Mouse (Mus musculus): ENCODE results near the gene 0610010K14Rik. TPM values are rescaled to one million over a fixed set of nuclear protein-coding genes. Genes with fewer than 3 reads are reported as not detected.

The 0610010K14Rik gene
- polyA plus RNA-seq, 1 experiment from 2014 or later = 167 TPM

GRCm38 (mm10) chr11:70238591-70239440 is 1.1 kb upstream of the 0610010K14Rik start:
- 8% methylated on average over 23 of the region's 23 CpGs for WGBS
- ATAC-seq (ENCODE audit: low read depth) = no peak
- Histone ChIP-seq H3K27me3 (ENCODE audit: control insufficient read depth, insufficient read depth, low read depth, low read length) (no peaks in the 10 kb centered on the region), H3K4me3 (ENCODE audit: low read length) (peak overlapping the region; percentile 100), H3K4me2 (ENCODE audit: low read depth, low read length) (peak overlapping the region; percentile 91), H3K27ac (ENCODE audit: low read length) (peak overlapping the region; percentile 89), H3K9me3 (ENCODE audit: control insufficient read depth, low read length) (no peaks in the 10 kb centered on the region), H3K9ac (ENCODE audit: low read length) (peak overlapping the region; percentile 98), H3K36me3 (ENCODE audit: control insufficient read depth, insufficient read depth, low read length) (peaks cover 11% of the 10 kb centered on the region), H3K4me1 (replicated peaks; ENCODE audit: control insufficient read depth, insufficient read depth, low read length) (peaks cover 26% of the 10 kb centered on the region)

- Histone ChIP-seq H3K27ac (ENCODE audit: low read length) (peak overlapping the region; percentile 83), H3K4me2 (ENCODE audit: low read depth, low read length) (peak overlapping the region; percentile 62), H3K9me3 (ENCODE audit: control insufficient read depth, low read length) (no peaks in the 10 kb centered on the region), H3K27me3 (ENCODE audit: control insufficient read depth, insufficient read depth, low read depth, low read length) (no peaks in the 10 kb centered on the region), H3K4me3 (ENCODE audit: low read length) (peak overlapping the region; percentile 100), H3K36me3 (ENCODE audit: control insufficient read depth, insufficient read depth, low read length) (peaks cover 11% of the 10 kb centered on the region), H3K4me1 (replicated peaks; ENCODE audit: control insufficient read depth, insufficient read depth, low read length) (peaks cover 27% of the 10 kb centered on the region), H3K9ac (ENCODE audit: low read length) (peak overlapping the region; percentile 98)
- WGBS = 17% methylated on average over 7 of the region's 7 CpGs
- no peak for ATAC-seq (ENCODE audit: low read depth)
Measured at GRCm38 (mm10) chr11:70236717-70237116, 997 bp downstream of the 0610010K14Rik start.

DNA sequence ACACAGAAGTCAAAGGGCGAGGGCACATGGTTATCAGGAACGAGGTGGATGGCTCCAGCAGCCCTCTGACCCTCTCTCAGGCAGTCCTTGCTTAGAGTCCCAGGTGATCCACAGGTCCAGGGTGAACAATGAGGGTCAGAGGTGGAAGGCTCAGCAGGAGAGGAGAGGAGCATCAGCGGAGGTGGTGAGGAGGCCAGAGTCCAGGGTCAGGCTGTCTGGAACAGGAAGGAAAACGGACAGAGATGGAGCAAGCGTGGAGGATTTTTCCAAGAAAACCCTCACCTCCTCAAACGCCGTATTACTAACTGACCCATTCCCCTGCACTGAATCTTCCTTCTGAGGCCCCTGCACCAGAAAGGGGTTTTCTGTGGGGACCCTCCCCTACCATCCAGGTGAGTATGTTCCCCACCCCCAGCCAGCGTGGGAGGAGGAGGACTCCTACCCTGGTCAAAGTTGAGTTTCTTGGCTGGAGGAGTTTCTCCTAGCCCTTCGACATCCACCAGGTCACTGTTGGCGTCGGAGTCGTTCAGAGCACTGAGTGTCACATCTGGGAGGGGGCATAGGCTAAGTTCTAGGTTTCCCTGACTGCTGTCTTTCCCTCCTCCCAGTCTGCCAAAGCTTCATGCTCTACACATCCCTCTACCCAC is 2.3 kb downstream of the 0610010K14Rik start:
- H3K27ac ChIP-seq (ENCODE audit: low read length) = no peak overlapping the region
- H3K27me3 ChIP-seq (ENCODE audit: control insufficient read depth, insufficient read depth, low read depth, low read length) = no peaks in the 10 kb centered on the region
- no peak overlapping the region for H3K4me3 ChIP-seq (ENCODE audit: low read length)
- peaks cover 11% of the 10 kb centered on the region for H3K36me3 ChIP-seq (ENCODE audit: control insufficient read depth, insufficient read depth, low read length)
- H3K4me1 ChIP-seq (replicated peaks; ENCODE audit: control insufficient read depth, insufficient read depth, low read length) = peaks cover 24% of the 10 kb centered on the region
- no peaks in the 10 kb centered on the region for H3K9me3 ChIP-seq (ENCODE audit: control insufficient read depth, low read length)
- no peak overlapping the region for H3K4me2 ChIP-seq (ENCODE audit: low read depth, low read length)
- no peak overlapping the region for H3K9ac ChIP-seq (ENCODE audit: low read length)
- no peak for ATAC-seq (ENCODE audit: low read depth)
- 86% methylated on average over 12 of the region's 12 CpGs for WGBS

GRCm38 (mm10) chr11:70234497-70234896 is 3.2 kb downstream of the 0610010K14Rik start:
- Histone ChIP-seq H3K4me3 (ENCODE audit: low read length) (peak overlapping the region; percentile 46; the same call in 1 of the 2 replicates), H3K9ac (ENCODE audit: low read length) (peak overlapping the region; percentile 74), H3K4me2 (ENCODE audit: low read depth, low read length) (peak overlapping the region; percentile 54), H3K9me3 (ENCODE audit: control insufficient read depth, low read length) (no peaks in the 10 kb centered on the region), H3K27ac (ENCODE audit: low read length) (peak overlapping the region; percentile 66), H3K36me3 (ENCODE audit: control insufficient read depth, insufficient read depth, low read length) (peaks cover 11% of the 10 kb centered on the region), H3K4me1 (replicated peaks; ENCODE audit: control insufficient read depth, insufficient read depth, low read length) (peaks cover 30% of the 10 kb centered on the region), H3K27me3 (ENCODE audit: control insufficient read depth, insufficient read depth, low read depth, low read length) (peaks cover 9% of the 10 kb centered on the region)
- no peak for ATAC-seq (ENCODE audit: low read depth)
- WGBS = 87% methylated on average over 8 of the region's 8 CpGs

- 48% methylated on average over 5 of the region's 5 CpGs for WGBS
- Histone ChIP-seq H3K4me1 (replicated peaks; ENCODE audit: control insufficient read depth, insufficient read depth, low read length) (peaks cover 33% of the 10 kb centered on the region), H3K4me3 (ENCODE audit: low read length) (peak overlapping the region; percentile 46)
Measured at GRCm38 (mm10) chr11:70234037-70234436, 3.7 kb downstream of the 0610010K14Rik start.

GRCm38 (mm10) chr11:70233016-70233415 is 4.7 kb downstream of the 0610010K14Rik start:
- H3K9me3 ChIP-seq (ENCODE audit: control insufficient read depth, low read length) = no peaks in the 10 kb centered on the region
- H3K4me2 ChIP-seq (ENCODE audit: low read depth, low read length) = peak overlapping the region; percentile 54
- peaks cover 33% of the 10 kb centered on the region for H3K4me1 ChIP-seq (replicated peaks; ENCODE audit: control insufficient read depth, insufficient read depth, low read length)
- H3K27me3 ChIP-seq (ENCODE audit: control insufficient read depth, insufficient read depth, low read depth, low read length) = peaks cover 16% of the 10 kb centered on the region
- peak overlapping the region; percentile 74 for H3K9ac ChIP-seq (ENCODE audit: low read length)
- H3K36me3 ChIP-seq (ENCODE audit: control insufficient read depth, insufficient read depth, low read length) = peaks cover 11% of the 10 kb centered on the region
- 31% methylated on average over 8 of the region's 8 CpGs for WGBS
- no peak for ATAC-seq (ENCODE audit: low read depth)
- peak overlapping the region; percentile 66 for H3K27ac ChIP-seq (ENCODE audit: low read length)
- peak overlapping the region; percentile 46 for H3K4me3 ChIP-seq (ENCODE audit: low read length)

More at GRCm38 (mm10) chr11:70234037-70234436, 3.7 kb downstream of the 0610010K14Rik start:
- H3K4me2 ChIP-seq (ENCODE audit: low read depth, low read length) = peak overlapping the region; percentile 54
- H3K27me3 ChIP-seq (ENCODE audit: control insufficient read depth, insufficient read depth, low read depth, low read length) = peaks cover 12% of the 10 kb centered on the region
- no peak for ATAC-seq (ENCODE audit: low read depth)
- peak overlapping the region; percentile 74 for H3K9ac ChIP-seq (ENCODE audit: low read length)
- H3K36me3 ChIP-seq (ENCODE audit: control insufficient read depth, insufficient read depth, low read length) = peaks cover 11% of the 10 kb centered on the region
- peak overlapping the region; percentile 66 for H3K27ac ChIP-seq (ENCODE audit: low read length)
- H3K9me3 ChIP-seq (ENCODE audit: control insufficient read depth, low read length) = no peaks in the 10 kb centered on the region

DNA sequence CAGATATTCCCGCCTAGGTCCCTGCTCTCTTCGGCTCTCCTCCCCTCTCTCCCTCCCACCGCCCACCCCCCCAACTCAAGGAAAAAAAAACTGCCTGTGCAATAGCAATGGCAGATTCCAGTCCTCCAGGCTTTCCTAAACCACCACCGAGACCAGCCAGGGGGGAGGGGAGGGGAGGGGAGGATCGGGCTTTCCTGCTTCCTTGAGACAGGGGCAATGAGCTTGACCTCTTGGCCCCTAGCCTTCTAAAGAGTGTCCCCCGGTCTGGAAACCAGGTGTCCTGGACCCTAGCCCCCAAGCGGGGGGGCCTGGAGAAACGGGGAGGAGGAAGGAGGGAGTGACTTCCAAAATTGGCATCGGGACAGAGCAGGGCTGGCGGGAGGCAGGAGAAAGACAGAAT is 5.2 kb downstream of the 0610010K14Rik start:
- Histone ChIP-seq H3K27ac (ENCODE audit: low read length) (peak overlapping the region; percentile 66), H3K4me3 (ENCODE audit: low read length) (peak overlapping the region; percentile 46), H3K9me3 (ENCODE audit: control insufficient read depth, low read length) (no peaks in the 10 kb centered on the region), H3K9ac (ENCODE audit: low read length) (peak overlapping the region; percentile 74), H3K27me3 (ENCODE audit: control insufficient read depth, insufficient read depth, low read depth, low read length) (peaks cover 16% of the 10 kb centered on the region), H3K4me1 (replicated peaks; ENCODE audit: control insufficient read depth, insufficient read depth, low read length) (peaks cover 37% of the 10 kb centered on the region), H3K36me3 (ENCODE audit: control insufficient read depth, insufficient read depth, low read length) (peaks cover 11% of the 10 kb centered on the region), H3K4me2 (ENCODE audit: low read depth, low read length) (peak overlapping the region; percentile 54)
- 6% methylated on average over 8 of the region's 10 CpGs for whole genome bisulfite sequencing
- ATAC-seq (ENCODE audit: low read depth) = peak; percentile 6; the same call in 1 of the 2 replicates

GRCm38 (mm10) chr11:70230239-70230727 is 7.4 kb downstream of the 0610010K14Rik start:
- under 1% methylated on average over 32 of the region's 32 CpGs for WGBS
- H3K4me3 ChIP-seq (ENCODE audit: low read length) = peak overlapping the region; percentile 48
- H3K27me3 ChIP-seq (ENCODE audit: control insufficient read depth, insufficient read depth, low read depth, low read length) = peaks cover 20% of the 10 kb centered on the region
- no peaks in the 10 kb centered on the region for H3K9me3 ChIP-seq (ENCODE audit: control insufficient read depth, low read length)
- H3K27ac ChIP-seq (ENCODE audit: low read length) = peak overlapping the region; percentile 93
- peak; percentile 63 for ATAC-seq (ENCODE audit: low read depth)
- peak overlapping the region; percentile 61 for H3K4me2 ChIP-seq (ENCODE audit: low read depth, low read length)
- H3K9ac ChIP-seq (ENCODE audit: low read length) = peak overlapping the region; percentile 61
- H3K4me1 ChIP-seq (replicated peaks; ENCODE audit: control insufficient read depth, insufficient read depth, low read length) = peaks cover 39% of the 10 kb centered on the region
- H3K36me3 ChIP-seq (ENCODE audit: control insufficient read depth, insufficient read depth, low read length) = peaks cover 5% of the 10 kb centered on the region; the same call in 1 of the 2 replicates

All from lung, embryonic 16.5 days (tissue).